Mouse (Mus musculus) C2C12 (cell line): ENCODE measurements around the gene Guca2b.

Experiments used
- CEBPB ChIP-seq: IDR thresholded peaks from one replicate; pipeline ENCODE4 v1.6.1; 2011; ENCODE audit warnings: low read depth, mild to moderate bottlenecking, control low read depth, moderate library complexity
- CTCF ChIP-seq: IDR thresholded peaks from one replicate; pipeline ENCODE4 v1.5.1; 2011; ENCODE audit not compliant: control insufficient read depth, insufficient read depth, insufficient read length
- MAX ChIP-seq: IDR thresholded peaks from one replicate; pipeline ENCODE4 v1.6.1; 2011; ENCODE audit warnings: mild to moderate bottlenecking, control low read depth
- MYOD1 ChIP-seq: IDR thresholded peaks from one replicate; pipeline ENCODE4 v1.6.1; 2011; ENCODE audit warnings: low read depth; ENCODE audit not compliant: control insufficient read depth, insufficient read length
- MYOG ChIP-seq: IDR thresholded peaks from one replicate; pipeline ENCODE4 v1.6.1; 2011; ENCODE audit not compliant: control insufficient read depth, insufficient read length; ENCODE audit errors: extremely low read depth
- USF1 ChIP-seq: IDR thresholded peaks from one replicate; pipeline ENCODE4 v1.6.1; 2011; ENCODE audit warnings: low read depth, mild to moderate bottlenecking, control low read depth, moderate library complexity

- TF ChIP-seq CTCF, result no peak
- TF ChIP-seq USF1, result no peak
- no peak for TF ChIP-seq CEBPB
- TF ChIP-seq MYOG, result no peak
- TF ChIP-seq MYOD1, result no peak
- no peak for TF ChIP-seq MAX
Observed at GRCm38 (mm10) chr4:119707326-119707725, 48.6 kb upstream of the Guca2b start.
